Mouse (Mus musculus): Measurements from ENCODE around the gene Pithd1. TPM values are rescaled to one million over a fixed set of nuclear protein-coding genes. Genes with fewer than 3 reads are reported as not detected.
"Not testable (repeated sequence)": the region's sequence is repeated elsewhere in the genome, so short reads cannot be mapped to it uniquely, and the experiment has no call there.

Pithd1 gene
- total RNA-seq, 2 experiments from 2014 or later, result 75.9 to 95.0 TPM

GRCm38 (mm10) chr4:135985769-135986168 is 1.3 kb downstream of the Pithd1 start:
- intact Hi-C loops (cut with DNase I), result no loop called here
- H3K4me3 ChIP-seq, result peak overlapping the region; percentile 93; the same call in 1 of the 2 replicates
- no peak for DNase-seq (ENCODE audit: extremely low spot score in 1 of 2, low spot score in 2 of 2)
- no peak overlapping the region for H3K27ac ChIP-seq
- TF ChIP-seq CTCF (IDR thresholded peaks at IDR 0.05), result no peak

GRCm38 (mm10) chr4:135985193-135985592 is 1.9 kb downstream of the Pithd1 start:
- intact Hi-C loops (cut with DNase I), result no loop called here
- H3K27ac ChIP-seq, result no peak overlapping the region
- no peak overlapping the region for H3K4me3 ChIP-seq
- no peak for DNase-seq (ENCODE audit: extremely low spot score in 1 of 2, low spot score in 2 of 2)
- no peak for TF ChIP-seq CTCF (IDR thresholded peaks at IDR 0.05)

DNA sequence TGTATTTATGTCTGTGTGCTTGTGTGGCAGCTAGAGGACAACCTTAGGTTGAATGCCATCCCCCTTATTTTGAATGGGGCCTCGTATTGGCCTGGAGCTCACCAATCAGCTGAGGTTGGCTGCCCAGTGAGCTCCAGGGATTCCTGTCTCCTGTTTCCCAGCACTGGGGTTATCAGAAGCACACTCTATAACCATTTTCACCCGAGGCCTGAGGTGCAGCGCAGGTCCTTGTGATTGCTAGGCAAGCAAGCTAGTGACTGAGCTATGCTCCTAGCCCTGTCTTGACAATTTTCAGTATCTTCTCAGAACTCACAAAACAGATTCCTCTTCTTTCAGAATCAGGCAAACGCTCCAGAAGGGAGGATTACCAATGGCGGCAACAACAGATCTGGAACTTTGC is 2.5 kb downstream of the Pithd1 start:
- intact Hi-C loops (cut with DNase I), result no loop called here

GRCm38 (mm10) chr4:135981524-135982063 is 5.5 kb downstream of the Pithd1 start:
- intact Hi-C loops (cut with DNase I), result no loop called here
- H3K27ac ChIP-seq, result peak overlapping the region; percentile 38; the same call in 1 of the 2 replicates
- peak; percentile 61 to 66 for DNase-seq (ENCODE audit: extremely low spot score in 1 of 2, low spot score in 2 of 2)
- TF ChIP-seq CTCF (IDR thresholded peaks at IDR 0.05), result no peak; the same call in 1 of the 2 replicates
- H3K4me3 ChIP-seq, result no peak overlapping the region

More for the DNA sequence above, 2.5 kb downstream of the Pithd1 start:
- no peak for TF ChIP-seq CTCF (IDR thresholded peaks at IDR 0.05)
- Histone ChIP-seq H3K27ac (no peak overlapping the region), H3K4me3 (no peak overlapping the region)
- no peak for DNase-seq (ENCODE audit: extremely low spot score in 1 of 2, low spot score in 2 of 2)

DNA sequence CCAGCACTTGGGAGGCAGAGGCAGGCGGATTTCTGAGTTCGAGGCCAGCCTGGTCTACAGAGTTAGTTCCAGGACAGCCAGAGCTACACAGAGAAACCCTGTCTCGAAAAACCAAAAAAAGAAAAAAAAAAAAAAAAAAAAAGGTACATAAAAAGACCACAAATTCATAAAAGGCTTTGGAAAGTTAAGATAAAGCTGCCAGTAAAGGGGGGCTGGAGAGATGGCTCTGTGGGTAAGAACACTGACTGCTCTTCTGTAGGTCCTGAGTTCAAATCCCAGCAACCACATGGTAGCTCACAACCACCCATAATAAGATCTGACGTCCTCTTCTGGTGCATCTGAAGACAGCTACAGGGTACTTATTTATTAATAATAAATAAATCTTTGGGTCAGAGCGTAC is 6.8 kb downstream of the Pithd1 start:
- H3K4me3 ChIP-seq; intact Hi-C loops (cut with DNase I); H3K27ac ChIP-seq; DNase-seq (ENCODE audit: extremely low spot score in 1 of 2, low spot score in 2 of 2): not testable (repeated sequence)

DNA sequence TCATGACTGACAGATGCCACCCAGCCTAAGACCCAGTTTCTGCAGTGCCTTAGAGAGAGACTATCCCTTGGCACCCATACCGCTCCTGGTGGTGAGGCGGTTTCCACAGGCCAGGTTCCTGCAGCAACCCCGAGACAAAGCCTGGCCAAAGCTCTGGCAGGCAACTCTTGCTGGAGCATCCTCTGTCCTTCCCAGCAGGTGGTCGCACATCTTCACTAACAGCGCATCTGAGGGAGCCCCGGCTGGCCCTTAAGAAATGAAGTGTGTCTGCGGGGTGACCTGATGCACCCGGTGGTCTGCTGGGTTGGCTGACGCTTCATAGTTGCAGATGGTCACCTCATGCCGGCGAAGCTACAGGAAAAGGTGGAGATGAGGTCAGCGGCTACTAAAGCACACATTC is 10.9 kb downstream of the Pithd1 start:
- no peak overlapping the region for H3K4me3 ChIP-seq
- TF ChIP-seq CTCF (IDR thresholded peaks at IDR 0.05), result no peak
- intact Hi-C loops (cut with DNase I), result no loop called here
- DNase-seq (ENCODE audit: extremely low spot score in 1 of 2, low spot score in 2 of 2), result no peak
- no peak overlapping the region for H3K27ac ChIP-seq

- no peak for DNase-seq (ENCODE audit: extremely low spot score in 1 of 2, low spot score in 2 of 2)
- Histone ChIP-seq H3K27ac (peak overlapping the region; percentile 96), H3K4me3 (peak overlapping the region; percentile 94)
- no peak for TF ChIP-seq CTCF (IDR thresholded peaks at IDR 0.05)
- intact Hi-C loops (cut with DNase I), result loop anchor here (1.0 to 5.0 kb wide), 2 partner anchors 10 to 79 kb away; partner anchors contain the start of genes Gale and Rpl11
Observed at GRCm38 (mm10) chr4:135972911-135973811, 13.9 kb downstream of the Pithd1 start.

DNA sequence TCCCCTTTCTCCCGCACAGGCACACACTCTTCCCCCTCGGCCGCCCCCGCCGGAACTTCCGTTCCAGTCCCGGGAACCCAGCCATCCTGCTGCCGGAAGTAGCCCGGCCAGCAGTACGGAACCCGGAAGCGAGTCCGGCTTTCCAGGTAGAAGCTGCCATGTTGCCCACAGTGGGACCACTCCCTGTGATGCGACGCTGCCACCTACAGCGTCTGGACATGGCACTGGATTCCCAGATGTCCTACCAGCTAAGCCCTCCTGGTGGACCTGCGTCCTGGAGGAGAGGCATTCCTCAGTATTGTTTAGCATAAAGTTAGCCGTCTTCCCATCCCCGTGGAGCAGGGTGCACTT is 14.5 kb downstream of the Pithd1 start, which contains the start of gene Lypla2:
TSS of gene Lypla2 (minus strand) at position 71 of the 351 bp plus-strand sequence.
- peak within 1 kb of the TSS; percentile 94 for H3K4me3 ChIP-seq
- peak; percentile 88 to 92 for DNase-seq (ENCODE audit: extremely low spot score in 1 of 2, low spot score in 2 of 2)
- H3K27ac ChIP-seq, result peak within 1 kb of the TSS; percentile 96
- intact Hi-C loops (cut with DNase I), result loop anchor here (1.0 to 5.0 kb wide), 2 partner anchors 9 to 80 kb away; partner anchors contain the start of genes Gale and Rpl11
- TF ChIP-seq CTCF (IDR thresholded peaks at IDR 0.05), result no peak; the same call in 1 of the 2 replicates

DNA sequence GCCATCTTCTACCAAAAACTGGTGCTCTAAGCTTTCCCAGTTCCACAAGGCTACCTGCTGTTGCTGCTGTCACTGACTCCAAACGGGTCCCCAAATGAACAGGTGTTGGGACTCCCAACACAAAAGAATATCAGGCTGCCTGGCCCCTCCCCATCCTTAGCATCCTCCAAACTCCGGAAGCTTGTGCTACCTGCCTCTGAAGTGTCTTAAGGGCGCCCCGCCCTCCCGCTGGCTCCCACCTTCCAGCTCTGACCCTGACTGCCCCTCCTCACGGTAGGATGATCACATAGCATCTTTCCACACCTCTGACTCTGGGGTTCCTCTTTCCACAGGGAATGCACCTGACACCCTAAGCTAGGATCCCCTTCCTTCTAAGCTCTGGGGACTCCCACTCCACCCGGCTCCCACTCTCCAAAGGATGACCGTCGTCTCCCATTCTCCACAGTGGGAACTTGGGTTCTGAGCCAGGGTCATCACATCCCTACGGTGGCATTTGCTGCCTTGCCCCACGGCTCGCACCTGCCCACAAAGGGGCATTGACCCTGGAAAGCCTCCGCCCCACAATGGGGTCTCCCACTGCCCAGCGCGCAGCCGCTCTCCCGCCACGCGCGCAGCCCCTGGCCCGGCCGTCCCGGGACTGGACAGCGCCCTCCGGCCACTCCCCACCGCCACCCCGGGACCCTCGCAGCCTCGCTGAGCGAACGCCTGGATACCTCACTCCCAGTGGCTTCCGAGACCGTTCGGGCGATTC is 15.1 kb downstream of the Pithd1 start:
- no peak for TF ChIP-seq CTCF (IDR thresholded peaks at IDR 0.05)
- no peak for DNase-seq (ENCODE audit: extremely low spot score in 1 of 2, low spot score in 2 of 2)
- H3K4me3 ChIP-seq, result peak overlapping the region; percentile 94
- intact Hi-C loops (cut with DNase I), result loop anchor here (1.0 to 5.0 kb wide), 2 partner anchors 9 to 80 kb away; partner anchors contain the start of genes Gale and Rpl11
- peak overlapping the region; percentile 96 for H3K27ac ChIP-seq

DNA sequence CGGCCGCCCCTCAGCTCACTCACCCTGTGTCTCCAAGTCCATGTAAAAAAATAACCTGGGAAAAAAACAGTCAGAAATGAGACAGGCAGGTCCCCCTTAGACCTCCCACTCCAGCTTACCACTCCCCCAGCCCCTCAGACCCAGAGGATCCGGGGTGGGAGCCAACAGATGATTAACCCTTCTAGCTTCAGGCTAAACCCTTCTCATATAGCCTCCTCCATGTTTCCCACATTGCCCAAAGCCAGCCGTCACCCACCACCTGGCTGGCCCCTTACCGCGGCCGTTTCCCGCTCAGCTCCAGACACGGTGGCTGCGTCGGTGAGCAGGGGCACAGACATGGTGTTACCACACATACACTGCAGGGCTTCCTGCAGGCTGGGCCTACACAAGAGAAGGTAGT is 16.5 kb downstream of the Pithd1 start:
- no peak for DNase-seq (ENCODE audit: extremely low spot score in 1 of 2, low spot score in 2 of 2)
- intact Hi-C loops (cut with DNase I), result loop anchor here (5.0 kb wide), 1 partner anchor 82 kb away; the partner anchor contains the start of gene Rpl11
- H3K27ac ChIP-seq, result no peak overlapping the region
- no peak overlapping the region for H3K4me3 ChIP-seq
- TF ChIP-seq CTCF (IDR thresholded peaks at IDR 0.05), result no peak

DNA sequence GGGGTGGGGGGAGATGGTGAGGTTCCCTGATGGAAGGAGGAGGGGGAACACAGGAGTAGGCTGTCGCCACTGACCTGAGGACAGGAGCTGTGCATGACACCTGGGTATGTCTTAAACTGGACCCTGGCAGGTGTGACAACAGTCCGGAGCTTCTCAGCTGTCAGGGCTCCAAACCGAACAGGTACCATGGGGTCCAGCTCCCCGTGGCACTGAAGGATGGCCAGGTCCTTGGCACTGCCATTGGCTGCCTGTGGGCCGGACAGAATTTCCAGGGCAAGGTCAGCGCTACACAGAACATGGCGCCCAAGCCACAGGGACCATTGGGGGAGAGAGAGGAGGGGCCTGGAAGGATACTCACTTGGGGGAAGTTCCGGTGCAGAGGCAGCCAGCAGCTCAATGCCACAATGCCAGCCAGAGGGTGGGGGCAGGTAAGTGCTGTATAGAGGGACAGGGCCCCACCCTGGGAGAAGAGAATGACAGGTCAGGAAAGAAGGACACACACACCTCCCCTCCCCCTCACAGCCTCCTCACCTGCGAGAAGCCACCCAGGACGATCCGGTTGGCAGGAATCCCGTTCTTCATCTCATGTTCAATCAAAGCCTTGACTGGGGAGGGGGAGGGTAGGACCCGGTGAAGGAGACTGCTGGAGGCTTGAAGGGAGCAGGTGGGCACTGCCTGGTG is 17.9 kb downstream of the Pithd1 start:
- no peak for DNase-seq (ENCODE audit: extremely low spot score in 1 of 2, low spot score in 2 of 2)
- TF ChIP-seq CTCF (IDR thresholded peaks at IDR 0.05), result no peak
- intact Hi-C loops (cut with DNase I), result no loop called here
- H3K4me3 ChIP-seq, result no peak overlapping the region
- no peak overlapping the region for H3K27ac ChIP-seq
